Mouse (Mus musculus): ENCODE measurements around the gene Ccdc160. TPM values are rescaled to one million over a fixed set of nuclear protein-coding genes. Genes with fewer than 3 reads are reported as not detected.
A peak's percentile ranks its signal among the peaks of the same experiment; 100 is the strongest.

Gene Ccdc160
- 0.49 TPM in 1 of 2 replicates, not detected in the other for polyA plus RNA-seq (2012; ENCODE audit: insufficient read depth, low replicate concordance)

DNA sequence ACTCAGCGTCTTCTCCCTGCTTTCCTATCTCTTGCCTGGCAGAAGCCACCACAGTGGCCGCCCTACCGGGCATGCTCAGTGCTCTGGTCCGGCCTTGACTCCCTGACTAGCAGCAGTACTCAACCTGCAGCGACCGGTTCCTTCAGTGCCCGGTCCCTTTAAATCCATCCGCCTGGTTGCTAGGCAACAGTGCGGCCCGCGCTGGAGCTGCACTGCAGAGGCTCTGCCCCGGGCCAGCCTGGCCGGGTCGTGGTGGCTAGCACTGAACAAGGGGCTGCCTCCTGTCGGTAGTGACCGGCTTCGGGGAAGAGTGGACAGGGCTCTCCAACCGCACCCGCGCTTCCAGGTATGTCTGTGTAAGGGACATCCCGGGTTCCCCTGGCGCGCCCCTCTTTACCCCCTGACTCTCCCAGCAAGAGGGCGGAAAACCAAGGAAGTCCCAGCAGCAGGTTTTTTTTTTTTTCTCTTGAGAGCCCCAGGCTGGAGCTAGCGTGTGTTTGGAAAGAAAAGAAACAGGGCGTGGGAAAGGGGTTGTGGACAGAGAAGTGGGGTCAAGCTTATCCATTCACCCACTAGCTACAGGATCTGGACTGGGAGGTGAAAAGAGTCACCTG lies at the start of gene Ccdc160:
Ccdc160 (plus strand) TSS at position 221 of the 614 bp plus-strand sequence.
- Histone ChIP-seq H3K36me3 (replicated peaks; ENCODE audit: low read length) (no peaks in the 10 kb centered on the region), H3K27me3 (replicated peaks) (peaks cover 13% of the 10 kb centered on the region), H3K4me3 (replicated peaks) (peak within 1 kb of the TSS; percentile 81), H3K4me1 (peaks cover 15% of the 10 kb centered on the region), H3K9me3 (no peaks in the 10 kb centered on the region)
- TF ChIP-seq GATA1 (IDR thresholded peaks at IDR 0.05; ENCODE audit: borderline replicate concordance, low read length) (no peak), FLI1 (IDR thresholded peaks at IDR 0.05; ENCODE audit: low read length) (no peak)

DNA sequence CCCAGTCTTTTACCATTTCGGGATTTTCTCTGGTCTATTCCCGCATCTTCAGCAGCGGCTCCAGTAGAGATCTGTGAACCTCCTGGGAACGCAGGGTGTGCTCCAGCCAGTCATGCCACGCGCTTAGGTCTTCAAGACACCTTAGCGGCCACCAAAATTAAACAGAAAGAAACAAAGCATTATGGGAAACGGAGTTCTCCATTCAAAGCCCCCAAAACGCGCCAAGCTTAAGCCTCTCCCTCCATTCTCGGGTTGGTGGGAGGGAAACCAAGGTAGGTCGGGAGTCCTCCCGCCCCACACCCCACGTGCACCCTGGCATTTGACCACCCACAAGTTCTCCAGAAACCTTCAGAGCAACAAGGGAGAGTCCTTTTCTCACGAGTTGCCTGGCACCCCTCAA lies 47.2 kb upstream of the Ccdc160 start:
- TF ChIP-seq GATA1 (IDR thresholded peaks at IDR 0.05; ENCODE audit: borderline replicate concordance, low read length) (no peak), FLI1 (IDR thresholded peaks at IDR 0.05; ENCODE audit: low read length) (no peak)
- H3K9me3 ChIP-seq: no peaks in the 10 kb centered on the region
- H3K4me3 ChIP-seq (replicated peaks): peak overlapping the region; percentile 92

DNA sequence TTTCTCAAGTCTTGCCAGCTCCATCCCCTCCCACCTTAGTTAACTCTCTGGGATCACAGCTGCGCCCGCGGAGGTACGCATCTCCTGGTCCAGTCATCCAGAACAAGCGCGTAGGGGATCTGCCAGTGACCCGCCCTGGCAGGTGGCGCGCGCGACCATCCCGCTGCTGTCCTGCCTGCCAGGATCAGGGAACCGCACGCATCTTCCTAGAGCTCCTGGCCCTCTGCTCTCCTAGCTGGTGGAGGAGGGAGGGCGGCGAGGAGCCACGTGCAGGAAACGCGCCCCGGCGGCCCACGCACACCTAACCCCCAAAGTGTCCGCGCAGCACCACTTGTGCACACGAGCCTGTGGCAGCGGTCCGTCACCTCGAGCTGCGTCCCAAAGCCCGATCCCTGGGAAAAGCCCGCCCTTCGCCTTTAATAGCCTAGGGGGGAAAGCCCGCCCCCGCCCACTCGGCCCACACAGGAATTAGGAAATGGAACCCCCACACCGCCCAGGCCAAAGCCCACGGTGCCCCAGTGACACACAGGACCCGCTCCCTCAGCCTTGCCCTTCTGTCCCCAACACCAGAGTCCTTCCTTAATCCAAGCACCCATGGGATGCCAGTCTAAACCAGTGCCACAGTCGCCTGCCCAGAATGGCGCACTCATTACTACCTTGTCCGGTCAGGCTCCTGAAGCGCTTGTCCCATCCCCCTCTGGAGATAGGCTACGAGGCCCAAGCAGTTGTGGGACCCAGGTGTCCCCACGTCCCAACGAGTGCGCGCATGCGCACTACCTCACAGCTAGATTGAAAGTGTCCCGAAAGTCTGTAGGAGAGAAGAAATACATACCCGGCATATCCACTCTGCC lies 46.6 kb upstream of the Ccdc160 start:
- no peak for TF ChIP-seq FLI1 (IDR thresholded peaks at IDR 0.05; ENCODE audit: low read length)
- no peak for TF ChIP-seq GATA1 (IDR thresholded peaks at IDR 0.05; ENCODE audit: borderline replicate concordance, low read length)
- Histone ChIP-seq H3K4me3 (replicated peaks) (peak overlapping the region; percentile 92), H3K9me3 (no peaks in the 10 kb centered on the region), H3K4me1 (peaks cover 19% of the 10 kb centered on the region), H3K27me3 (replicated peaks) (peaks cover 22% of the 10 kb centered on the region), H3K36me3 (replicated peaks; ENCODE audit: low read length) (no peaks in the 10 kb centered on the region)

More for the DNA sequence above, 47.2 kb upstream of the Ccdc160 start:
- Histone ChIP-seq H3K27me3 (replicated peaks) (peaks cover 22% of the 10 kb centered on the region), H3K36me3 (replicated peaks; ENCODE audit: low read length) (no peaks in the 10 kb centered on the region), H3K4me1 (peaks cover 19% of the 10 kb centered on the region)

DNA sequence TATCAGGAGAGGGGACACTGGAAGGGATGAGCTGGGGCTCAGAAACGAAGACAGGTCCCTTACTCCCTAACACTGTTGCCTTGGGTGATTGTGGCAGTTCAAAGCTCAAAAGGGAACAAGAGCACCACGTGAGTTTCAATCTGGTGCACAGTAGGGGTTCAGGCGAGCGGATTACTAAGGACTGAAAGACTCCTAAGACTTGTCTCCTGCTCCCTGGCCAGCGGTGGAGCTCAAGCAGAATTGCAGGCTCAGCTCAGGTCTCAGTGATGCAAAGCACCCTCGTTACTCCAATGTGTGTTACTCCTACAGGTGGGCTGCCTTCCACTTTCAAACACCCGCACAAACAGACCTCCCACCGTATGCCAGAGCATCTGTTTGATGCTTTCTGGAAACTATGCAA lies 45.5 kb upstream of the Ccdc160 start:
- Histone ChIP-seq H3K36me3 (replicated peaks; ENCODE audit: low read length) (no peaks in the 10 kb centered on the region), H3K4me1 (peaks cover 19% of the 10 kb centered on the region), H3K27me3 (replicated peaks) (peaks cover 22% of the 10 kb centered on the region), H3K4me3 (replicated peaks) (peak overlapping the region; percentile 92), H3K9me3 (no peaks in the 10 kb centered on the region)
- TF ChIP-seq GATA1 (IDR thresholded peaks at IDR 0.05; ENCODE audit: borderline replicate concordance, low read length): no peak
- TF ChIP-seq FLI1 (IDR thresholded peaks at IDR 0.05; ENCODE audit: low read length): no peak

DNA sequence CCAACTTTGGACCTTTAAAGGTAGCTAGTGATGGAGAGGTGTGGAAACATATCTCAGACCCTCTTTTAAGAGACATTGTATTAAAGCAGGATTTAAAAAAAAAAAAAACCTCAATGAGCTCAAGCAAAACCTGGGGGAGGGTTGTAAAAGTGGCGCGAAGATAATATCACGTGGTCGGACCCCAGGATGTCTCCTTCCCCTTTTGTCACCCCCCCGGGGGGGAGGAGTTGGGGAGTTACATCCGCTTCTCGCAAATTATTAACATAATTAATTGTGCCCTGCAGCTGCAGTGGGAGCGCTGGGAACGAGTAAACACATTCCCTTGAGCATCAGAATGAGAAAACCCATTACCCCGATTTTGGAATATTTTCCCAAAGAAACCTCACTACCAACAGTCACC lies 45.1 kb upstream of the Ccdc160 start:
- H3K4me3 ChIP-seq (replicated peaks): peak overlapping the region; percentile 92
- peaks cover 19% of the 10 kb centered on the region for H3K4me1 ChIP-seq
- no peaks in the 10 kb centered on the region for H3K36me3 ChIP-seq (replicated peaks; ENCODE audit: low read length)
- peaks cover 22% of the 10 kb centered on the region for H3K27me3 ChIP-seq (replicated peaks)
- no peaks in the 10 kb centered on the region for H3K9me3 ChIP-seq
- TF ChIP-seq GATA1 (IDR thresholded peaks at IDR 0.05; ENCODE audit: borderline replicate concordance, low read length): no peak
- no peak for TF ChIP-seq FLI1 (IDR thresholded peaks at IDR 0.05; ENCODE audit: low read length)

DNA sequence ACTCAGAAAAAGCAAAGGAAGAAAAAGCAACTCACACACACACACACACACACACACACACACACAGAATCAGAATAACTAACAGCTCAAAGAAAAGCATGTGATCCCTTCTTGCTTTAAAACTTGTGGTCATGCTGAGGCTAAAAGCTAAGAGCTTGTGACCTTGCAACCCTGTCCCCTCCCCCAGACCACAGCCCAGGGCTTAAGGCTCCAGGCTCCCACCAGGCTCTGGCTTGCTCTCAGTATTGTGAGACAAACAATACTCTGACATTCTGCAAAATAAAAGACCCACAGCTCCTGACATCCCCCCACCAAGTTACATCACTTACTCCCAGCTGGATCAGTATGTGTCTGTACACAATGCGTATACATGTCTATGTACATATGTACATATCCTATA lies 44.2 kb upstream of the Ccdc160 start:
- H3K4me3 ChIP-seq (replicated peaks): no peak overlapping the region
- peaks cover 22% of the 10 kb centered on the region for H3K27me3 ChIP-seq (replicated peaks)
- H3K9me3 ChIP-seq: no peaks in the 10 kb centered on the region
- H3K4me1 ChIP-seq: peaks cover 19% of the 10 kb centered on the region
- H3K36me3 ChIP-seq (replicated peaks; ENCODE audit: low read length): no peaks in the 10 kb centered on the region
- TF ChIP-seq GATA1 (IDR thresholded peaks at IDR 0.05; ENCODE audit: borderline replicate concordance, low read length) (no peak), FLI1 (IDR thresholded peaks at IDR 0.05; ENCODE audit: low read length) (no peak)

DNA sequence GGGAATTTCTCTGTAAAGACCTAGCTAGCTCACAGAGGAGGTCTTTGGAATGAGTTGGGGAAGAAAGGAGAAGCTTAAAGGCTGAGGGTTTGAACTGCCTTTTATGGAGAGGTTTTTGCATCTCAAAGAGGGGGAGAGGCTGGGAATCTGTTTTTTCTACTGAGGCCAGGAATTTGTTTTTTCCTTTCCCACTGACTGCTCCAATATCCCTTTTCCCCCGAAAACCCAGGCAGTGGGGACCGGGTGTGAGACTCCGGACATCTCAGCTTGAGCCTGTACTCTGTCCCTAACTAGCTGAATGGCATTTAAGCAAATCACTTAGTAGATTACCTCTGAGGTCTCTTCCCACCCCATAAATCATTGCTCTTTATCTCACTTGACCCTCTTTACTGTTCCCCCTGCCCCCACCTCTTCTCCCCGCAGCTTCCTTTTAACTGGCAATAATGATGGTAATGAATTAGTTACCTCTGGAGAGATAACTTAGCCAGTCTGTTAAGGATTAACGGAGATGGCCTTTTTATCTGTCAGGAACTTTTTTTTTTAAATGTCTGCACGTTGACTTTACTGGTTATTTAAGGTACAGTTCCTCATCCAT lies 37.4 kb upstream of the Ccdc160 start:
- TF ChIP-seq GATA1 (IDR thresholded peaks at IDR 0.05; ENCODE audit: borderline replicate concordance, low read length) (no peak), FLI1 (IDR thresholded peaks at IDR 0.05; ENCODE audit: low read length) (no peak)
- no peak overlapping the region for H3K4me3 ChIP-seq (replicated peaks)
- H3K36me3 ChIP-seq (replicated peaks; ENCODE audit: low read length): no peaks in the 10 kb centered on the region
- no peaks in the 10 kb centered on the region for H3K27me3 ChIP-seq (replicated peaks)
- H3K9me3 ChIP-seq: no peaks in the 10 kb centered on the region
- H3K4me1 ChIP-seq: peaks cover 17% of the 10 kb centered on the region; the same call in 1 of the 2 replicates

DNA sequence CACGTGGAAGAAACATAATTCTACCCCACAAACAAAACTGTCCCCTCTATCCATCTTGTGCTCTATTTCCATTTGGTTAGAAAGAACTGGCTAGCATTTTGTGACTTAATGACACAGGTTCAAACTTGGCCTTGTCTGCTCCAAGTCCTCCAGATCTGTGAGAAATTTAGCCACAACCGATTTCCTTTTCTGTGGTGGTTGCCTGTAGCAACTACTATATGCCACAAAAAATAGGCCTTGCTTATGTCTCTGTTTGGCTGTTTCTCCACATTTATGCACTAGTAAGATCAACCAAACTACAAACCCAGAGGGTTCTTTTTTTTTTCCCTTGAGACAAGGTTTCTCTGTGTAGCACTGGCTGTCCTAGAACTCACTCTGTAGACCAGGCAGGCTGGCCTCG lies 33.8 kb upstream of the Ccdc160 start:
- H3K4me1 ChIP-seq: peaks cover 24% of the 10 kb centered on the region; the same call in 1 of the 2 replicates
- no peak overlapping the region for H3K4me3 ChIP-seq (replicated peaks)
- H3K27me3 ChIP-seq (replicated peaks): no peaks in the 10 kb centered on the region
- no peak for TF ChIP-seq GATA1 (IDR thresholded peaks at IDR 0.05; ENCODE audit: borderline replicate concordance, low read length)
- no peak for TF ChIP-seq FLI1 (IDR thresholded peaks at IDR 0.05; ENCODE audit: low read length)
- no peaks in the 10 kb centered on the region for H3K36me3 ChIP-seq (replicated peaks; ENCODE audit: low read length)
- H3K9me3 ChIP-seq: no peaks in the 10 kb centered on the region

DNA sequence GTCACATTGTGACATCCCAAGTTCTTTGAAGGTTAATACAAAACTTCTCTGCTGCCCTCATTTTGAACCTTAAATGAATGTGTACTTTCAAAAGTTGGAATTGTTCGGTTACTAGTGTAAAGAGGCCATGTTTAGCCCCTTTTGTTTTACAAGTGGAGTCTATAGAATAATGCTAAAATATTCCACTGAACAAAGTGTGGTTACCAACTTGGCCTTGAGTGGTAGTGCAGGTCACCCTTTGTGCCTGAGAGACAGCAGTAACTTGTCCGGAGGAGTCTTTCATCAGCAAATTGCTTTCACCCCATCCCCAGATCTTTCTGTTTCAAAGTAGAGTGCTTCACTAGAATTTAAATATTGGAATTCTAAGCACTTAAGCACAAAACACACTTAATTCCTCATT lies 31.8 kb upstream of the Ccdc160 start:
- no peaks in the 10 kb centered on the region for H3K9me3 ChIP-seq
- H3K36me3 ChIP-seq (replicated peaks; ENCODE audit: low read length): no peaks in the 10 kb centered on the region
- no peak overlapping the region for H3K4me3 ChIP-seq (replicated peaks)
- TF ChIP-seq FLI1 (IDR thresholded peaks at IDR 0.05; ENCODE audit: low read length) (no peak), GATA1 (IDR thresholded peaks at IDR 0.05; ENCODE audit: borderline replicate concordance, low read length) (no peak)
- H3K4me1 ChIP-seq: peaks cover 24% of the 10 kb centered on the region; the same call in 1 of the 2 replicates
- no peaks in the 10 kb centered on the region for H3K27me3 ChIP-seq (replicated peaks)

Measured in megakaryocyte, embryonic 14.5 days (primary cell).